Mouse (Mus musculus) gastrocnemius, postnatal 25 days (tissue): ENCODE data around the gene Fam71e1. TPM values are rescaled to one million over a fixed set of nuclear protein-coding genes. Genes with fewer than 3 reads are reported as not detected.

ENCODE experiments used
- DNase-seq: peaks from one replicate; pipeline ENCODE4 v3.0.0; 2022
- long read RNA-seq, 2 experiments: library from polyadenylated mRNA; stranded (forward); transcript quantifications; one replicate each; pipeline ENCODE4 v2.0.0; 2021
- total RNA-seq, 2 experiments: library from RNA; stranded (reverse); gene quantifications; 1 replicate in 1 of 2; 2 replicates in 1 of 2; pipeline ENCODE4 v1.2.3; 2021

Fam71e1 gene
- 1 to 10 TPM; 2.5 to 2.9 TPM for total RNA-seq
- long read RNA-seq, experiment 1, partial matches to known transcripts, result 0 of 4 reads
- long read RNA-seq, experiment 1, other reads (novel, unspliced or antisense), result 0 of 4 reads
- long read RNA-seq, experiment 2, transcript Fam71e1-204 (2 exons, 366 nt), result major isoform, 6 of 7 reads
- long read RNA-seq, experiment 2, partial matches to known transcripts, result 0 of 7 reads
- long read RNA-seq, experiment 2, other reads (novel, unspliced or antisense), result 1 of 7 reads

GRCm38 (mm10) chr7:44495992-44496770, at the start of gene Fam71e1, which contains the start of gene Emc10:
Gene Fam71e1, plus strand, starts transcription at chr7:44496581.
Gene Emc10, minus strand, starts transcription at chr7:44496529.
- DNase-seq, result peak; percentile 94

GRCm38 (mm10) chr7:44453256-44453655, 43.1 kb upstream of the Fam71e1 start:
- DNase-seq, result no peak

- no peak for DNase-seq
Measured at GRCm38 (mm10) chr7:44456302-44456701, 40.1 kb upstream of the Fam71e1 start.

GRCm38 (mm10) chr7:44460067-44460466, 36.3 kb upstream of the Fam71e1 start:
- DNase-seq, result no peak

GRCm38 (mm10) chr7:44460767-44461502, 35.4 kb upstream of the Fam71e1 start:
- DNase-seq, result no peak

- DNase-seq, result no peak
Measured at GRCm38 (mm10) chr7:44461503-44462217, 34.7 kb upstream of the Fam71e1 start.

- no peak for DNase-seq
Measured at GRCm38 (mm10) chr7:44462218-44463055, 33.9 kb upstream of the Fam71e1 start.

- DNase-seq, result no peak
Measured at GRCm38 (mm10) chr7:44463056-44463425, 33.3 kb upstream of the Fam71e1 start.

- no peak for DNase-seq
Measured at GRCm38 (mm10) chr7:44463556-44464225, 32.7 kb upstream of the Fam71e1 start.

- no peak for DNase-seq
Measured at GRCm38 (mm10) chr7:44464511-44464910, 31.9 kb upstream of the Fam71e1 start.

GRCm38 (mm10) chr7:44465111-44465510, 31.3 kb upstream of the Fam71e1 start, which contains the start of gene Aspdh:
Gene Aspdh, plus strand, starts transcription at chr7:44465391.
- no peak for DNase-seq

GRCm38 (mm10) chr7:44466006-44466887, 30.1 kb upstream of the Fam71e1 start:
- DNase-seq, result no peak

- DNase-seq, result no peak
Measured at GRCm38 (mm10) chr7:44466888-44467311, 29.5 kb upstream of the Fam71e1 start.

- DNase-seq, result peak; percentile 97
Measured at GRCm38 (mm10) chr7:44467811-44468411, 28.5 kb upstream of the Fam71e1 start, which contains the start of gene Josd2. Gene Josd2, plus strand, starts transcription at chr7:44467980.

GRCm38 (mm10) chr7:44468644-44469285, 27.6 kb upstream of the Fam71e1 start:
- DNase-seq, result no peak

- DNase-seq, result no peak
Measured at GRCm38 (mm10) chr7:44469677-44470675, 26.4 kb upstream of the Fam71e1 start.
